Mouse (Mus musculus) lung, embryonic 14.5 days (tissue): ENCODE measurements around the gene Dlx4. TPM values are rescaled to one million over a fixed set of nuclear protein-coding genes. Genes with fewer than 3 reads are reported as not detected.

Experiments used
- ATAC-seq: fragments of 200-750 bp; cut with Nextera tagmentation; 2 replicates; pipeline ENCODE4 v1.8.0; 2017; ENCODE audit warnings: mild to moderate bottlenecking, moderate TSS enrichment, moderate library complexity; ENCODE audit not compliant: insufficient read depth
- DNase-seq: peaks from one replicate; pipeline ENCODE4 v3.0.0-alpha.2; 2015
- H3K27ac ChIP-seq: fragments of 300-500 bp; sonication (generic); 2 replicates; pipeline ENCODE4 v1.5.1; 2014; ENCODE audit warnings: low read depth, mild to moderate bottlenecking, moderate library complexity
- H3K27me3 ChIP-seq: fragments of 300-500 bp; sonication (generic); 2 replicates; pipeline ENCODE4 v1.6.1; 2014; ENCODE audit warnings: low read length, control low read depth; ENCODE audit not compliant: insufficient read depth
- H3K36me3 ChIP-seq: fragments of 300-500 bp; sonication (generic); 2 replicates; pipeline ENCODE4 v1.6.1; 2014; ENCODE audit warnings: control low read depth; ENCODE audit not compliant: insufficient read depth
- H3K4me1 ChIP-seq: fragments of 300-500 bp; sonication (generic); 2 replicates; pipeline ENCODE4 v1.6.1; 2014; ENCODE audit warnings: antibody characterized with exemption, control low read depth; ENCODE audit not compliant: insufficient read depth
- H3K4me2 ChIP-seq: fragments of 300-500 bp; sonication (generic); 2 replicates; pipeline ENCODE4 v1.6.1; 2014; ENCODE audit warnings: mild to moderate bottlenecking
- H3K4me3 ChIP-seq: fragments of 300-500 bp; sonication (generic); 2 replicates; pipeline ENCODE4 v1.5.1; 2014; ENCODE audit warnings: low read depth, low read length
- H3K9ac ChIP-seq: fragments of 300-500 bp; sonication (generic); 2 replicates; pipeline ENCODE4 v1.6.1; 2014
- H3K9me3 ChIP-seq: fragments of 300-500 bp; sonication (generic); 2 replicates; pipeline ENCODE4 v1.6.1; 2016; ENCODE audit warnings: low read depth, low read length, control low read depth
- CTCF ChIP-seq: IDR thresholded peaks from 2 replicates; pipeline ENCODE4 v1.5.1; 2016; ENCODE audit warnings: antibody characterized with exemption, low read depth
- WGBS: fragments of 180-500 bp; shearing (Covaris S2); extraction: QIAGEN DNeasy Blood & Tissue Kit; methylation state at CpG from one replicate; pipeline ENCODE4 v1.1.7; 2014; 5-methylcytosine and 5-hydroxymethylcytosine counted together
- polyA plus RNA-seq: library from polyadenylated mRNA; unstranded; fragments of >200 nt; fragmentation: Nextera tagmentation; extraction: Ambion mirVana; gene quantifications from 2 replicates; pipeline ENCODE4 v1.2.1, GENCODE M21; 2014

Dlx4 gene
- polyA plus RNA-seq, 1 experiment from 2014 or later = 0.57 TPM

GRCm38 (mm10) chr11:95096608-95097373 is 49.3 kb downstream of the Dlx4 start:
- H3K27me3 ChIP-seq = no peaks in the 10 kb centered on the region
- DNase-seq (peak; percentile 87), ATAC-seq (peak; percentile 91)
- no peak overlapping the region for H3K9ac ChIP-seq
- peaks cover 20% of the 10 kb centered on the region for H3K4me1 ChIP-seq
- H3K27ac ChIP-seq = peak overlapping the region; percentile 73
- no peak overlapping the region for H3K4me3 ChIP-seq
- no peaks in the 10 kb centered on the region for H3K36me3 ChIP-seq
- H3K4me2 ChIP-seq = peak overlapping the region; percentile 3; the same call in 1 of the 2 replicates
- no peaks in the 10 kb centered on the region for H3K9me3 ChIP-seq
- no peak for TF ChIP-seq CTCF
- WGBS = 20% methylated on average over 4 of the region's 4 CpGs

- no peak for TF ChIP-seq CTCF
- Histone ChIP-seq H3K27ac (peak overlapping the region; percentile 37; the same call in 1 of the 2 replicates), H3K9ac (no peak overlapping the region), H3K4me2 (no peak overlapping the region), H3K36me3 (no peaks in the 10 kb centered on the region), H3K4me1 (peaks cover 20% of the 10 kb centered on the region), H3K27me3 (no peaks in the 10 kb centered on the region), H3K4me3 (no peak overlapping the region), H3K9me3 (no peaks in the 10 kb centered on the region)
- DNase-seq (no peak), ATAC-seq (no peak)
- WGBS = 72% methylated on average over 10 of the region's 10 CpGs
These were observed 50.5 kb downstream of the Dlx4 start for GRCm38 (mm10) chr11:95095596-95095995.

GRCm38 (mm10) chr11:95093077-95093476 is 53.0 kb downstream of the Dlx4 start:
- Histone ChIP-seq H3K36me3 (no peaks in the 10 kb centered on the region), H3K4me3 (no peak overlapping the region), H3K27ac (no peak overlapping the region), H3K9me3 (no peaks in the 10 kb centered on the region), H3K4me1 (peaks cover 23% of the 10 kb centered on the region), H3K9ac (no peak overlapping the region), H3K4me2 (no peak overlapping the region), H3K27me3 (no peaks in the 10 kb centered on the region)
- ATAC-seq = no peak
- no peak for TF ChIP-seq CTCF
- DNase-seq = no peak
- WGBS = 63% methylated on average over 5 of the region's 5 CpGs

Other genes starting within 250 kb of the Dlx4 start
- 1,035 and 1,062 TPM in 2 replicates for gene Col1a1, start 210.0 kb downstream of the Dlx4 start, polyA plus RNA-seq
- gene Hils1, start 178.7 kb downstream of the Dlx4 start, polyA plus RNA-seq = not detected in 2 replicates
- 0.35 TPM in 1 of 2 replicates, not detected in the other for gene Sgca, start 169.9 kb downstream of the Dlx4 start, polyA plus RNA-seq
- gene Ppp1r9b, start 155.2 kb downstream of the Dlx4 start, polyA plus RNA-seq = 13.0 and 14.3 TPM in 2 replicates
- 22.7 and 24.5 TPM in 2 replicates for gene Samd14, start 136.4 kb downstream of the Dlx4 start, polyA plus RNA-seq
- gene Pdk2, start 104.9 kb downstream of the Dlx4 start, polyA plus RNA-seq = 24.5 and 27.4 TPM in 2 replicates
- gene Itga3, start 69.5 kb downstream of the Dlx4 start, polyA plus RNA-seq = 27.1 and 28.4 TPM in 2 replicates
- 0.11 and 0.18 TPM in 2 replicates for gene Dlx3, start 26.1 kb downstream of the Dlx4 start, polyA plus RNA-seq
- not detected in 2 replicates for gene Tac4, start 115.3 kb upstream of the Dlx4 start, polyA plus RNA-seq
- gene Kat7, start 164.0 kb upstream of the Dlx4 start, polyA plus RNA-seq = 77.0 and 83.7 TPM in 2 replicates
- gene Fam117a, start 190.8 kb upstream of the Dlx4 start, polyA plus RNA-seq = 12.9 and 14.6 TPM in 2 replicates
- 104 and 112 TPM in 2 replicates for gene Slc35b1, start 238.4 kb upstream of the Dlx4 start, polyA plus RNA-seq